Mouse (Mus musculus): ENCODE data around the gene Prkar1b.

The Prkar1b gene

GRCm38 (mm10) chr5:139066861-139067614, 82.8 kb downstream of the Prkar1b start:
- DNase-seq (ENCODE audit: low read depth, low spot score): no peak

DNA sequence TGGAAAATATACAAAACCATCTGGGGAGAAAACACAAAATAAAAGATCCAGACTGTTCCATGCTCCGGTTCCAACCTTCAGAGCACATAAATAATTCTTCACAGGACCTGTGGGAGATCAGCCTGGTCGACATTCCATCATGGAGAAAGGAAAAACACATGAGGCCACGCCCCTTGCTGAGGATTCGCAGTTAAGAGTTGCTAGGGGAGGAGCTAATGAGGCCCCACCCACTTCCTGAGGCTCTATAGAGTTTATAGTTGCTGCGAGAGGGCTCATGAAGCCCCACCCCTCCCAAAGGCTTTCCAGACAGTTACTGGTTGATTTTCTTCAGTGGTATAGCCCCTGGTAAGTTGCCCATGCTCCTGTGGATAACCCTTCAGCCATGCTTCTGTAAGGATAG, 85.2 kb downstream of the Prkar1b start:
- no peak for DNase-seq (ENCODE audit: low read depth, low spot score)

DNA sequence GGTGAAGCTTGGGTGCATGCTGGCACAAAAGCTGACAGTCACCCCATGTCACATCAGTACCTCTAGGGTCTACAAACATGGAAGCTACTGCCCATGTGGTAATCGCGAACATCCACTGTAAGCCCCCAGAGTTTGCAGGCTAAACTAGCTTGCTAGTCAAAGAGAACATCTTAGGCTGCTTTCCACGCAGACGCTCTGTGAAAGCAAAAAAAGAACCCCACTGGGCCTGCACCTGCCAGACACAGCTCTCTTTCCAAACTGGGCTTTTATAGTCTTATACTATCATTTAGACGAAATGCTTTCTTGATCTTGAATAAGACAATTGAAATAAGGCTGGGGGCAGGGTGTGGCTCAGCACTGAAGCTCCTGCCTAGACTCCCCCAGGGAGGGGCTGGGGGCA, 88.1 kb downstream of the Prkar1b start:
- DNase-seq (ENCODE audit: low read depth, low spot score): no peak

DNA sequence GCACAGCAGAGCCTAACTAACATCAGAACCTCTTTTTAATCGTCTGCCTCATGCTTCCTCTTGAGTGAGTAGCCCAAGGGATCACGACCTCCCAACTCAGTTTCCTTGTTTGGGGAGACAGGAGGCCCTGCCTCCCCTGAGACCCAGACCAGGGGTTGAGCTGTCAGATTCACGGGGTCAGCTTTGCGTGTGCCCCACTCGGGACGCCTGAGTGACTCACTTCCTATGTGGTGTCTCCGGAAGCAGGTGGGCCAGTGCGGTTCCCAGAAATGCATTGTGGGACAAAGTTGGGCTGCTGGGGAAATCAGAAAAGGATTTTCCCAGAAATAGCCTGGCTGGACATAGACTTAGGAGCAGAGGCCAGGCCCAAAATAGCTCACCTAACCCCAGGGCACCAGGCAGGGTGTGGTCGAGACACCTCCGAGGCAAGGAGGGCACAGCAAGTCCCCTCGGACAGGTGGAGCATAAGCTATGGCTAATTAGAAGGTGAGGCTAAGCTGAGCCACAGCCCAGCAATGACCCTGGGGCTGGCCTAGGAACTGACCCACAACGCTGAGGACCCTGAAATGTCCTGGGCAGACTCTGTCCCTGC, 89.2 kb downstream of the Prkar1b start:
- no peak for DNase-seq (ENCODE audit: low read depth, low spot score)

DNA sequence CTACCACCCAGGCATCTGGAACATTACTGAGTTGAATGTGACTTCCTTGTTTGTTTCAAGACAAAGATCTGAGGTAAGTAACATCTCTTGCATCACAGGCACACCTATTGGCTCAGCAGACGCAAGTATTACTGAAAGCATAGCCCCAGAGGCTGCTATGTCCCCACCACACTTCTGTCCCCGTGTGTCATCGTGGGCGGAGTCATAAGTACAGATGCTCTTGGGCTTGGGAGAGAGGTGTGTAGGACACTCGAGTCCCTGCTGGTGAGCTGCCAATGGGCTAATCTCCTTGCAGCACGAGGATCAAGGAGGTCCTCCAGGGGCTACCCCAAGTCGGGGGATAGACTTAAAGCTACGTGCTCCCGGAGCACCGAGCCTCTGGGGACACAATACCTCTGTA, 96.6 kb downstream of the Prkar1b start:
- no peak for DNase-seq (ENCODE audit: low read depth, low spot score)

DNA sequence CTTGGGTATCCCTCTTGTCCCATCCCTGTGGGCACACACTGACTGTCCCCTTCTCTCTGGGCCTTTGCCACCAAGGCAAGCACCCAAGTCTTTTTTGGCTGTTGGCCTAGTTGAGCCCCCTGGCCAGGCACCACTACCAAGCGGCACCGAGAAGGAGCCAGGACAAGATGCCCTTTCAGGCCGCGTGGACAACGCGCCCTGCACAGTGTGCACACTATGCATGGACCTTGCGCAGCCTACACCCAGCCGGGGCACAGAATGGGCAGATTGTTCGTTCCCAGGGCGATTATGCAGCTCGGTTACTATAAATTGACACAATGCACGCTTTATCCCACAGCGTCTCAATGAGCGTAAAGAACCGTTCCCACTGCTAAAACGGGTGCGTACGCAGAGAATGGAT, 98.5 kb downstream of the Prkar1b start:
- no peak for DNase-seq (ENCODE audit: low read depth, low spot score)

DNA sequence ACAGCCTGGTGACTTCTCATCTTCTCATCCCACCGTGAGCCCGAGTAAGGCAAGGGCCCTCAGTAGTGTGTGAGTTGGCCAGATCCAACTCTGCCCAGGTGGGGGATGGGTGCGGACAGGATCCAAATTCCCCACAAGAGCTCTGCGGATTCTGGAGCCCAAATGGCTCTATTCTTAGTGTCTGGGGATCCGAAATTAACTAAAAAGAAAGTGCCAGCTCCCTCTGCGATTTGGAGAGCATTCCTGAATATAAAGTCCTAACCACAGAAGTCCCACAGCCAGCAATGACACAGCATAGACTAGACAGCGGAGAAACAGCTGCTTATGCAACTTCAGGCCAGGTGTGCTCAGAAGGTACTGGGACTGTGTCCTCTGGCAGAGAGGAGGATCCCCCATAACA, 100.4 kb downstream of the Prkar1b start:
- DNase-seq (ENCODE audit: low read depth, low spot score): no peak

GRCm38 (mm10) chr5:139047171-139047570, 102.6 kb downstream of the Prkar1b start:
- DNase-seq (ENCODE audit: low read depth, low spot score): no peak

- DNase-seq (ENCODE audit: low read depth, low spot score): no peak
These were observed 103.2 kb downstream of the Prkar1b start for GRCm38 (mm10) chr5:139046636-139047035.

- DNase-seq (ENCODE audit: low read depth, low spot score): no peak
These were observed 106.3 kb downstream of the Prkar1b start for GRCm38 (mm10) chr5:139043546-139043945.

- no peak for DNase-seq (ENCODE audit: low read depth, low spot score)
These were observed 107.5 kb downstream of the Prkar1b start for GRCm38 (mm10) chr5:139042299-139042698.

- no peak for DNase-seq (ENCODE audit: low read depth, low spot score)
These were observed 114.6 kb downstream of the Prkar1b start for GRCm38 (mm10) chr5:139035171-139035570.

GRCm38 (mm10) chr5:139034746-139035145, 115.1 kb downstream of the Prkar1b start:
- DNase-seq (ENCODE audit: low read depth, low spot score): peak; percentile 17

GRCm38 (mm10) chr5:139033406-139034317, 116.1 kb downstream of the Prkar1b start:
- DNase-seq (ENCODE audit: low read depth, low spot score): no peak

DNA sequence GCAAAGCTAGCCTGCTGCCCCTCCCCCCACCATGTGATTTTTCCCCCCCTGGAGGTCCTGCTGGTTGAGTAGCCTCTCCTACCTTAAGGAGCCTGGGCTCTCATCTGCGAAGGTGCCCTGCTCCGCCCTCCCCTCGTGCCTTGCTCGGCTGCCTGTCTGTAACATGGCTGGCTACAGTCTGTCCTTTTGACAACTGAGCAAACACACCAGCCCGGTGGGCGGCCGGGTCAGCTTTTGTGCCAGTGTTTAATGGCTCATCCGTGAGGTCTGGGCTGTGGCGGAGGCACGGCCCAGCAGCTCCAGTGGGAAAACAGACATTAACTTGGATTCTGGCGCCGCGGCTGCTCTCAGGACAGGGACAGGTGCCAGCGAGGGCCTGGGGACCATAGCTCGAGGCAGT, 122.2 kb downstream of the Prkar1b start:
- no peak for DNase-seq (ENCODE audit: low read depth, low spot score)

DNA sequence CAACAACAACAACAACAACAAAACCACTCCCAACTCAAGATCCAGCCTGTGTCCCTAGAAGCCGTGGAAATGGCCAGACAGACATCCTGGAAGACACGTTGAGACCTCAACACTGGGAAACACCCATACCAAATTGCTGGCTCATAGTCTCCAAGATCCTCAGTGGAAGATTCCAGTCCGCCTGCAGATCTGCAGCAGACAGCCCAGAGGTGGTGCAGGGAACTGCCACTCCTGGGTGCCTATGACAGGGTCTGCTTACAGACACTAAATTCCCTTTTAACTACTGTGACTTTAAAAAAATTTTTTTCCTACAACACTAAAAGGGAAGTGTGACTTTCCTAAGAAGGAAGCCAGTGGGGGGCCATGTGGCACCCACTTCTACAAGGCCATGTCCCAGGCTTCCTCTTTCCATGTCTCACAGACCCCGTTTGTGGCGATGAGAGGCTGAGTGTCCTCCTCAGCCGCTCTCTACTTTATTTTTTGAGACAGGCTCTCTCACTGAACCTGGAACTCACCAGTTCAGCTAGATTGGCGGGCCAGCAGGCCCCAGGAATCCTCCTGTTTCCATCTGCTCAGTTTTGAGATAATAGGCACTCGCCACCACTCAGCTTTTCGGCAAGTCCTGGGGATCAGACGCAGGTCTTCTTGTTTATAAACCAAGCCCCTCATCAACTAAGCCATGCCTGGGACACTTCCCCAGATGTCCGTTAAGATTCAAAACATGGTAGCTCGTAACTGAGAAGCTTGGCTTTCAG, 125.3 kb downstream of the Prkar1b start:
- no peak for DNase-seq (ENCODE audit: low read depth, low spot score)

DNA sequence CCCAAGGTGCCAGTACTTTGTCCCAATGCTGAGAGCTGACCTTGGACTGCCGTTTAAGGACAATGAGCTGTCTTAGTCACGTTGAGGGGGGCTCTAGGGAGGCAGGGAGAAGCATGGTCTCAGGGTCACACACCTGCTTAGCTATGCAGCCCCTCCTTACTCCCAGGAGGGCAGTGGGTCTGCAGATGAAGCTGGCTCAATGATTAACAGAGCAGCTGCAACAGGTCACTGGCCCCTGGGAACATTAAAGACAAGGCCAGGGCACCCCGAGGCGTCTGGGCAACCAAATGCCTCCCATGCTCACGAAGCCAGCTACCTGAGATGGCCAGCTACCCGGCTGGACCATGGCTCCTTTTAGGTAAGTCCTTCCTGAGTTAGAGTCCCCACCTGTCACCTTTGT, 129.2 kb downstream of the Prkar1b start:
- no peak for DNase-seq (ENCODE audit: low read depth, low spot score)

DNA sequence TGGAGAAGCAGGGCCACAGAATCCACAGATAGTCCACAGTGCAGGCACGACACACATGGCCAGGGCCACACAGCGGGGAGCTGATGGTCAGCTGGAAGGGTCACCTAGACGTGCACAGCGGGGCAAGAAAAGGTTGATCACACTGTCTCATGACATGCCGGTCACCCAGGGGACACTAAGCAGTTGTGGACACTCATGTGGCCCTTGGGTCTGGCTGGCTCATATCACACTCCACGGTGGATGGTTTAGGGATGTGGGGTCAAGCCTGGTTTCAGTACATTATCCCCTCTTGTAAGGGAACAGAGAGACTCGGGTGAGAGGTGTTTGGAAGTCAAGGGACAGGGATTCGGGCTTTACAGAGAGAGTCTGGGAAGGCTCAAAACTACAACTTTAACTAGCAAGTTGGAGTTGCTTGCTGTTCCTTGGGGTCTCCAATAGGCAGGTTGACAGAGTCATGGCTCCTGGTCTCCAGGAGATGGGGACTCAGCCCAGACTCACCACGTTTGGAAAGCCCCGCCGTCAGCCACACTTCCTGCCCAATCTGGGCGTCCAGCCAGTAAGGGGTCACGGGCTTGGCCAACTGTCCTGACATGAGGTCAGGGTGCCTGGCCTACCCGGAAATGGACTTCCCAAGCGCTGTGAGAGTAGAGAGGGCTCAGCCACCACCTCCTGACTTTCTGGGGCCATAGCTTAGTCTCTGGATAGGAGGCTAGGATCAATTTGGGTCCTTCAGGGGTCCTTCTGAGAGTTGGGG, 132.3 kb downstream of the Prkar1b start:
- DNase-seq (ENCODE audit: low read depth, low spot score): no peak

GRCm38 (mm10) chr5:139015097-139015496, 134.7 kb downstream of the Prkar1b start:
- no peak for DNase-seq (ENCODE audit: low read depth, low spot score)

DNA sequence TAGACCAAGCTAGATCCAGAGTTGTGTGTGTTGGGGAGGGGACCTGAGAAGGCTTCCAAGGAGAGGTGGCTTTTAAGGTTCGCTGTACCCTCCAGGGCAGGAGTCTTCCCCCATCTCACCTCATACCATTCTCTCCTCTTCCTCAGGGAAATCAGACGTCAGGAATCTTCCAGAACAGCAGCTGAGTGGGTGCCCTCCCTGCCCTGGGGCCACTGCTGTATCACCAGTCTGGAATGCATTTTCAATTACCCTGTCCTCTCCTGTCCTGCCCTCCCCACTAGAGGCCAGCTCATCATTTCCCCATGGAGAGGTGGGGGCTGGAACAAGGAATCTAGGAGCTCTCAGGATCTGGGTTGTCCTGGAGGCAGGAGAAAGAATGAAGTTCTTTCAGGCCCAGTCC, 139.2 kb downstream of the Prkar1b start:
- no peak for DNase-seq (ENCODE audit: low read depth, low spot score)
